8 mouse cellular contexts compared by ENCODE assay signal in the genomic region with DNA sequence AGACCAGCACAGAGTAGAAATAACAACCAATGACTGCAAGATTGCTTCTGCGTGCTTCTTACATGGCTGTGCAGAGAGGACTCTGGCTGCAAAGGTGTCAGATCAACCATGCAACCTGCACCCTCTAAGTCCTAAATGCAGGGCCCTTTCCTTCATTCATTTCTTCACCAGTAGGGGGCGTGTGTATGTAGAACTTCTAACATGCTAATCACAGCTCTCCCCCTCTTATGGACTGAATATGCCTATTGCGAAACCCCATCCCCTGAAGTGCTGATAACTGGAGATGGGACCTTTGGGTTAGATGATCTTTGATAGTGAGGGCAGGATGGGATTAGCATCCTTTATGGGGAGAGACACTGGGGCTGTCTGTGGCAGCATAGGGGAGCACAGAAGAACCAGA.
A peak's percentile ranks its signal among the peaks of the same experiment; 100 is the strongest.
DNase-seq lines count a peak whose midpoint lies in the region; ATAC-seq and TF ChIP-seq lines count a peak whose summit lies in the region.

No protein-coding gene starts in this region.

- DNase-seq in gastrocnemius, adult 2 months = no peak
- no peak for DNase-seq in gastrocnemius, postnatal 4 days (ENCODE audit: low spot score in 2 of 2)
- DNase-seq in urinary bladder, postnatal 14 days (ENCODE audit: low spot score) = peak; percentile 11
- DNase-seq in urinary bladder, postnatal 36 days (ENCODE audit: low spot score in 2 of 2) = no peak
- DNase-seq in thymus, postnatal 10 days (ENCODE audit: low spot score in 2 of 2) = peak; percentile 13 to 48
- DNase-seq in layer of hippocampus, postnatal 10 days (ENCODE audit: low spot score in 2 of 2) = no peak
- DNase-seq in gastrocnemius, postnatal 25 days = no peak

- no peak overlapping the region for H3K4me3 ChIP-seq in gastrocnemius, adult 2 months

- no peak overlapping the region for H3K27ac ChIP-seq in gastrocnemius, adult 2 months

- intact Hi-C loops in gastrocnemius, adult 2 months (cut with DNase I) = loop anchor here (5.0 kb wide), 1 partner anchor 317 kb away; no protein-coding TSS in a partner anchor

- ATAC-seq in erythroid progenitor cell, adult 5-6 weeks (replicated peaks; ENCODE audit: low FRiP score, poor library complexity, severe bottlenecking) = peak; percentile 49

- TF ChIP-seq CTCF in gastrocnemius, adult 2 months (IDR thresholded peaks at IDR 0.05) = peak; percentile 60

Comparison
In these comparisons a context has a peak if more than half of its experiments do, and no peak if none do; other contexts are left out.
1. DNase-seq: peak in urinary bladder, postnatal 14 days (single experiment) and thymus, postnatal 10 days (2 of 2); none in gastrocnemius, adult 2 months (single experiment), gastrocnemius, postnatal 4 days (0 of 2), urinary bladder, postnatal 36 days (0 of 2), layer of hippocampus, postnatal 10 days (0 of 2) and gastrocnemius, postnatal 25 days (single experiment).